Mouse (Mus musculus) brown adipose tissue, adult 24 weeks (tissue): Measurements from ENCODE around the gene Clstn2. TPM values are rescaled to one million over a fixed set of nuclear protein-coding genes. Genes with fewer than 3 reads are reported as not detected.

Experiments used
- H3K27ac ChIP-seq: fragments of 200-500 bp; replicated peaks from 2 replicates; pipeline ENCODE4 v1.5.1; 2012; ENCODE audit warnings: low read depth, mild to moderate bottlenecking, low read length
- H3K4me1 ChIP-seq: fragments of 200-500 bp; 2 replicates; pipeline ENCODE4 v1.6.1; 2012; ENCODE audit warnings: low read length, mixed read lengths; ENCODE audit not compliant: control insufficient read depth, insufficient read depth, insufficient read length
- H3K4me3 ChIP-seq: fragments of 200-500 bp; 2 replicates; pipeline ENCODE4 v1.5.1; 2012; ENCODE audit warnings: low read depth, mild to moderate bottlenecking, low read length, moderate library complexity; ENCODE audit not compliant: insufficient read depth
- polyA plus RNA-seq: library from polyadenylated mRNA; stranded (reverse); fragments of >200 nt; gene quantifications from 2 replicates; pipeline ENCODE4 v1.2.4, GENCODE M21; 2012; ENCODE audit not compliant: missing spikeins, insufficient read depth, insufficient read length

The Clstn2 gene
- polyA plus RNA-seq, 1 experiment, result 0.48 TPM

GRCm38 (mm10) chr9:97698071-97698470, 334.9 kb downstream of the Clstn2 start:
- no peak overlapping the region for H3K4me3 ChIP-seq
- no peaks in the 10 kb centered on the region for H3K4me1 ChIP-seq
- H3K27ac ChIP-seq, result no peak overlapping the region

- Histone ChIP-seq H3K4me3 (no peak overlapping the region), H3K27ac (no peak overlapping the region), H3K4me1 (no peaks in the 10 kb centered on the region)
These were observed 336.2 kb downstream of the Clstn2 start for GRCm38 (mm10) chr9:97696655-97697235.

GRCm38 (mm10) chr9:97695278-97695677, 337.7 kb downstream of the Clstn2 start:
- H3K4me3 ChIP-seq, result no peak overlapping the region
- H3K27ac ChIP-seq, result no peak overlapping the region
- H3K4me1 ChIP-seq, result no peaks in the 10 kb centered on the region

- Histone ChIP-seq H3K27ac (no peak overlapping the region), H3K4me1 (no peaks in the 10 kb centered on the region), H3K4me3 (no peak overlapping the region)
These were observed 346.1 kb downstream of the Clstn2 start for GRCm38 (mm10) chr9:97686826-97687425.

GRCm38 (mm10) chr9:97685664-97686063, 347.3 kb downstream of the Clstn2 start:
- Histone ChIP-seq H3K4me3 (no peak overlapping the region), H3K4me1 (no peaks in the 10 kb centered on the region), H3K27ac (no peak overlapping the region)

- no peaks in the 10 kb centered on the region for H3K4me1 ChIP-seq
- H3K4me3 ChIP-seq, result no peak overlapping the region
- no peak overlapping the region for H3K27ac ChIP-seq
These were observed 353.1 kb downstream of the Clstn2 start for GRCm38 (mm10) chr9:97679878-97680277.

- Histone ChIP-seq H3K4me3 (no peak overlapping the region), H3K27ac (no peak overlapping the region), H3K4me1 (no peaks in the 10 kb centered on the region)
These were observed 353.9 kb downstream of the Clstn2 start for GRCm38 (mm10) chr9:97679106-97679505.

GRCm38 (mm10) chr9:97677075-97677474, 355.9 kb downstream of the Clstn2 start:
- H3K27ac ChIP-seq, result no peak overlapping the region
- H3K4me3 ChIP-seq, result no peak overlapping the region
- no peaks in the 10 kb centered on the region for H3K4me1 ChIP-seq

- Histone ChIP-seq H3K4me1 (no peaks in the 10 kb centered on the region), H3K4me3 (no peak overlapping the region), H3K27ac (no peak overlapping the region)
These were observed 360.3 kb downstream of the Clstn2 start for GRCm38 (mm10) chr9:97672681-97673080.

GRCm38 (mm10) chr9:97672224-97672623, 360.8 kb downstream of the Clstn2 start:
- no peaks in the 10 kb centered on the region for H3K4me1 ChIP-seq
- H3K4me3 ChIP-seq, result no peak overlapping the region
- no peak overlapping the region for H3K27ac ChIP-seq

GRCm38 (mm10) chr9:97670666-97671065, 362.3 kb downstream of the Clstn2 start:
- Histone ChIP-seq H3K4me1 (no peaks in the 10 kb centered on the region), H3K27ac (no peak overlapping the region), H3K4me3 (no peak overlapping the region)

GRCm38 (mm10) chr9:97660989-97661388, 372.0 kb downstream of the Clstn2 start:
- H3K4me3 ChIP-seq, result no peak overlapping the region
- no peaks in the 10 kb centered on the region for H3K4me1 ChIP-seq
- H3K27ac ChIP-seq, result no peak overlapping the region

GRCm38 (mm10) chr9:97658736-97659135, 374.2 kb downstream of the Clstn2 start:
- no peak overlapping the region for H3K4me3 ChIP-seq

GRCm38 (mm10) chr9:97648409-97648808, 384.6 kb downstream of the Clstn2 start:
- Histone ChIP-seq H3K27ac (no peak overlapping the region), H3K4me1 (no peaks in the 10 kb centered on the region), H3K4me3 (no peak overlapping the region)

More at GRCm38 (mm10) chr9:97658736-97659135, 374.2 kb downstream of the Clstn2 start:
- Histone ChIP-seq H3K27ac (no peak overlapping the region), H3K4me1 (no peaks in the 10 kb centered on the region)

- no peak overlapping the region for H3K4me3 ChIP-seq
- H3K4me1 ChIP-seq, result no peaks in the 10 kb centered on the region
- H3K27ac ChIP-seq, result no peak overlapping the region
These were observed 387.2 kb downstream of the Clstn2 start for GRCm38 (mm10) chr9:97645746-97646145.

- H3K4me1 ChIP-seq, result no peaks in the 10 kb centered on the region
- H3K27ac ChIP-seq, result no peak overlapping the region
- no peak overlapping the region for H3K4me3 ChIP-seq
These were observed 390.6 kb downstream of the Clstn2 start for GRCm38 (mm10) chr9:97642396-97642795.
